Mouse (Mus musculus) thymus, adult 2 months (tissue): ENCODE data around the gene Ptov1. TPM values are rescaled to one million over a fixed set of nuclear protein-coding genes. Genes with fewer than 3 reads are reported as not detected.
A peak's percentile ranks its signal among the peaks of the same experiment; 100 is the strongest.

Experiments
- DNase-seq: peaks from one replicate; pipeline ENCODE4 v3.0.0; 2021
- H3K27ac ChIP-seq: fragments of 200-500 bp; 2 replicates; pipeline ENCODE4 v1.5.1; 2012; ENCODE audit warnings: low read length, control low read depth; ENCODE audit not compliant: control insufficient read depth, insufficient read depth
- H3K27me3 ChIP-seq: fragments of 200-500 bp; 2 replicates; pipeline ENCODE4 v1.6.1; 2012; ENCODE audit warnings: mild to moderate bottlenecking, low read length, moderate library complexity, mixed read lengths; ENCODE audit not compliant: control insufficient read depth, insufficient read depth
- H3K36me3 ChIP-seq: fragments of 200-500 bp; 2 replicates; pipeline ENCODE4 v1.6.1; 2012; ENCODE audit warnings: mild to moderate bottlenecking, low read length, moderate library complexity; ENCODE audit not compliant: control insufficient read depth, insufficient read depth
- H3K4me1 ChIP-seq: fragments of 200-500 bp; replicated peaks from 2 replicates; pipeline ENCODE4 v1.6.1; 2012; ENCODE audit warnings: low read length; ENCODE audit not compliant: control insufficient read depth, insufficient read depth
- H3K4me3 ChIP-seq: fragments of 200-500 bp; 2 replicates; pipeline ENCODE4 v1.5.1; 2012; ENCODE audit warnings: mild to moderate bottlenecking, low read length, control low read depth, moderate library complexity; ENCODE audit not compliant: control insufficient read depth, insufficient read depth
- CTCF ChIP-seq: fragments of 200-500 bp; IDR thresholded peaks from 2 replicates; pipeline ENCODE4 v1.5.1; 2012; ENCODE audit warnings: mild to moderate bottlenecking, control low read depth, low read length, moderate library complexity, borderline replicate concordance; ENCODE audit not compliant: control insufficient read depth, poor library complexity, insufficient read depth; ENCODE audit errors: extremely low read depth
- POLR2A ChIP-seq: fragments of 200-500 bp; IDR thresholded peaks from 2 replicates; pipeline ENCODE4 v1.6.1; 2012; ENCODE audit warnings: mild to moderate bottlenecking, low read length, control low read depth, moderate library complexity; ENCODE audit not compliant: control insufficient read depth, poor library complexity, insufficient read depth; ENCODE audit errors: extremely low read depth
- WGBS: fragments of 180-500 bp; shearing (Covaris S2); methylation state at CpG from one replicate; pipeline ENCODE4 v1.1.7; 2018; 5-methylcytosine and 5-hydroxymethylcytosine counted together
- polyA plus RNA-seq: library from polyadenylated mRNA; depleted of rRNA; stranded (reverse); fragments of >200 nt; gene quantifications from 2 replicates; pipeline ENCODE4 v1.2.3, GENCODE M21; 2012

The Ptov1 gene
- polyA plus RNA-seq, 1 experiment = 338 TPM

DNA sequence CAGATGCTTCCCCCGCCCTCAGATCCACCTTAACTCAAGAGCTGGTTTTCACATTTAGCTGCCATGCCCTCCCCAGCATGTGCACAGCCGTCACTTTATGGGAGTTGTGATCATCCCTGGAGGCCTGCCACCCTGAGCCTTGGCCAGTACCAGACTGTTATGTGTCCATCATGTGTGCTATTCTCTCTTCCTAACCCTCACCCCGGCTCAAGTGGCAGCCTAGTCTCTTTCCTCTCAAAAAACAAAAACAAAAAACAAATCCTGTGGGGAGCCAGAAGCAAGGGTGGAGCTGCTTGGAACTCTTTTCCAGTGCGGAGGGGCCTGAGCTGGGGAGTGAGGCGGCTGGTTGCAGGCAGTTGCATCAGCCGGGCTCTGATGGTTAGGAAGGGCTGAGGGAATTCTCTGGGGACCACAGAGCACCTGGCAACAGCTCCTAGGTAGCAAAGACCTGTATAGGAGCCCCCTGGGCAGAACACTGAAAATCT lies 50.8 kb downstream of the Ptov1 start:
- Histone ChIP-seq H3K4me3 (no peak overlapping the region), H3K4me1 (peaks cover 24% of the 10 kb centered on the region), H3K36me3 (no peaks in the 10 kb centered on the region), H3K27ac (no peak overlapping the region), H3K27me3 (no peaks in the 10 kb centered on the region)
- TF ChIP-seq POLR2A = no peak
- TF ChIP-seq CTCF = no peak
- no peak for DNase-seq
- WGBS = 59% methylated on average over 6 of the region's 6 CpGs

DNA sequence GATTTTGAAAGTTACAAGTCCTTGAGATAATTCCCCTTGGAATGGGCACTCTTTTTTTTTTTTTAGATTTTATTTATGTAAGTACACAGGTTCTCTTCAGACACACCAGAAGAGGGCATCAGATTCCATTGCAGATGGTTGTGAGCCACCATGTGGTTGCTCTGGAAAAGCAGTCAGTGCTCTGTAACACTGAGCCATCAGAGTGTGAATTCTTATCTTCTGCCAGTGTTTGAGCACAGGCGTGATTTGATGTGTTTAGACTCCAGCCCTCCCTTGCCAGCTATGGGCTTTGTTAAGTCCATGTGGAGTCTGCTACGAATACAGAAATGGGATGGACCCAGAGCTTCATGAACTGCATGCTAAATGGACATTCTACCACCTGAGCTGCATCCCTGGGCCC lies 51.4 kb downstream of the Ptov1 start:
- H3K27me3 ChIP-seq = no peaks in the 10 kb centered on the region
- no peak overlapping the region for H3K4me3 ChIP-seq
- TF ChIP-seq POLR2A = no peak
- no peak for TF ChIP-seq CTCF
- H3K27ac ChIP-seq = no peak overlapping the region
- peaks cover 24% of the 10 kb centered on the region for H3K4me1 ChIP-seq
- DNase-seq = no peak
- 53% methylated on average over 2 of the region's 2 CpGs for WGBS
- no peaks in the 10 kb centered on the region for H3K36me3 ChIP-seq

DNA sequence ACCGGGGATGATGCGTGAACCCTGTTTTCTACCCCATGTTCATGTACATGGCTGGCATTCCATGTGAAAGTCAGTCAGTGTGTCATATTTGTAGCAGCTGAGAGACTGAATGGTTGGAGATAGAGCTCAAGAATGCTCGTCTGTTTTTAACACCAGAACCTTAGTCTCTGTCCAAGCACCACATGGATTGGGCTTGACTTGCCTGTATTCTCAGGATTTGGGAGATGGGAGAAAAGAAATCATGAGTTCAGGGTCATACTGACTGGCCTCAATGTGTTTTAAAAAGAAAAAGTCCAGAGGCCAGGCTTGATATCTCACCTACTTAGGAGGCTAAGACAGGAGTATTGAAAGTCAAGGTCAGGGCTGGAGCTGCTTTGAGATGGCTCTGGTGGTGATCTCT lies 52.1 kb downstream of the Ptov1 start:
- H3K36me3 ChIP-seq = no peaks in the 10 kb centered on the region
- no peaks in the 10 kb centered on the region for H3K27me3 ChIP-seq
- TF ChIP-seq CTCF = no peak
- TF ChIP-seq POLR2A = no peak
- no peak overlapping the region for H3K4me3 ChIP-seq
- no peak for DNase-seq
- H3K4me1 ChIP-seq = peaks cover 24% of the 10 kb centered on the region
- WGBS = 15% methylated on average over 3 of the region's 3 CpGs
- no peak overlapping the region for H3K27ac ChIP-seq

DNA sequence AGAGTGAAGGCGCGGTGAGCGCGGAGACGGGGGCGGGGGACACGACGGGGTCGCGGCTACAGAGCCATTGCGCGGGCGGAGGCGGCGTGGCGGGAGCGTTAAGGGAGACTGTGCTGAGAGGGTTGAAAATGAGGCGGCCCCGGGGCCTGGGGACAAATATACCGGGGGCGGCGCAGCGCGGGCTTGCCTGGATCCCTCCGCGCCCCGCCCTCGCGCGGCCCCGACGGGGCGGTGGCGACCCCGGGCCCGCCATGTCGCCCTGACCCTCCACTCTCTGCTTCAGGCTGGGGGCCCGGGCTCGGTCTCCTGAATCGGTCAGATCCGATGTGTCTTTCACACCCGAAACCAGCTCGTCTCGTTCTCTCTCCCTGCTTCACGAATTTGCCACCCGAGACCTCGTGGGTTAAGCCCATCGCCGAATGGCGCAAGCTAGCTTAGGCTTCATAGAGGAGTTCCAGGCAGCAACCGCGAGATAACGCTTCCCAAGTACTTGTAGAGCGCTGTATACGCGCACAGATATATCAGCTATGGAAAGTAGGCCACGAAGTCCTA lies 53.0 kb downstream of the Ptov1 start, which contains the start of gene Atf5:
Gene Atf5, minus strand, starts transcription at position 189 of the 552 bp plus-strand sequence.
- under 1% methylated on average over 52 of the region's 57 CpGs for WGBS
- H3K4me3 ChIP-seq = peak within 1 kb of the TSS; percentile 89
- peak within 1 kb of the TSS; percentile 76 for H3K27ac ChIP-seq
- TF ChIP-seq POLR2A = peak; percentile 5; the same call in 1 of the 2 replicates
- no peak for TF ChIP-seq CTCF
- no peaks in the 10 kb centered on the region for H3K27me3 ChIP-seq
- no peak for DNase-seq
- H3K36me3 ChIP-seq = no peaks in the 10 kb centered on the region
- peaks cover 24% of the 10 kb centered on the region for H3K4me1 ChIP-seq

DNA sequence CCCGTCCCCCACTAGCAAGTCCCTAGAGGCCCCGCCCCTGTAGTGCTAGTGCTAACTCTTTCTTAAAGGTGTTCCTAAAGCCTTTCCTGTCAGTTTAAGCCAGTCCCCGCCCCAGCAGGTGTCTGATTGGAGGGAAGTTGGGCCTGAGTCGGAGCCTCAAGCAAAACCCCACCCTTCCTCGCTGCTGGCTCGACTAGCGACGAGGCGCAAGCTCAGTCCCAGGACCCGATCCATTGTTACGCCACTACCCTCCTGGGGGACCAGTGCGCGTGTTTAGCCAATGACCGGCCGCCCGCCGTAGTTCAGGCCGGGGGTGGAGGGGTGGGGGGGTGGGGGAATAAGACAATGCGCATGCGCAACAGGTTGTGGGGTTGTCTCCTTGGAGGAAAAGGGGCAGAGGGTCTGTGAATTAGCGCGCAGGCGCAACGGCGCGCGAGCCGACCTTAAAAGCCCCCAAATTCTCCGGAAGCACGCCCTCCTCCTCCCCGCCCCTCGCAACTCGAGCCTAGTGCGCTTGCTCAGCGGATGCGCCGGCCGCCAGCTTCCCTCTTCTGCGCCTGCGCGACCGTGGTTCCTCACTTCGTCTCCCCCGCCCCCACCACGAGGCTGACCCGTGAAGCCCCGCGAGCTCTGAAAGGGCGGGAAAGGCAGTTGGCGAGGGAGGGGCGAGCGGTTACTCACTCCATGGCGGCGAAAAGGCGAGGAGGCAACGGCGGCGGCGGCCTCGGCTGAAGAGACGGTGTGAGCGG lies 53.7 kb downstream of the Ptov1 start, which contains the start of the genes Nup62 and Il4i1:
Gene Nup62, plus strand, starts transcription at position 368 of the 749 bp plus-strand sequence.
Gene Il4i1, plus strand, starts transcription at position 667 of the 749 bp plus-strand sequence.
- no peaks in the 10 kb centered on the region for H3K36me3 ChIP-seq
- TF ChIP-seq CTCF (no peak; the same call in 1 of the 2 replicates), POLR2A (peak; percentile 61; the same call in 1 of the 2 replicates)
- no peaks in the 10 kb centered on the region for H3K27me3 ChIP-seq
- under 1% methylated on average over 62 of the region's 62 CpGs for WGBS
- DNase-seq = peak; percentile 99
- peaks cover 24% of the 10 kb centered on the region for H3K4me1 ChIP-seq
- H3K4me3 ChIP-seq = peak within 1 kb of the TSS; percentile 89
- H3K27ac ChIP-seq = peak within 1 kb of the TSS; percentile 76

DNA sequence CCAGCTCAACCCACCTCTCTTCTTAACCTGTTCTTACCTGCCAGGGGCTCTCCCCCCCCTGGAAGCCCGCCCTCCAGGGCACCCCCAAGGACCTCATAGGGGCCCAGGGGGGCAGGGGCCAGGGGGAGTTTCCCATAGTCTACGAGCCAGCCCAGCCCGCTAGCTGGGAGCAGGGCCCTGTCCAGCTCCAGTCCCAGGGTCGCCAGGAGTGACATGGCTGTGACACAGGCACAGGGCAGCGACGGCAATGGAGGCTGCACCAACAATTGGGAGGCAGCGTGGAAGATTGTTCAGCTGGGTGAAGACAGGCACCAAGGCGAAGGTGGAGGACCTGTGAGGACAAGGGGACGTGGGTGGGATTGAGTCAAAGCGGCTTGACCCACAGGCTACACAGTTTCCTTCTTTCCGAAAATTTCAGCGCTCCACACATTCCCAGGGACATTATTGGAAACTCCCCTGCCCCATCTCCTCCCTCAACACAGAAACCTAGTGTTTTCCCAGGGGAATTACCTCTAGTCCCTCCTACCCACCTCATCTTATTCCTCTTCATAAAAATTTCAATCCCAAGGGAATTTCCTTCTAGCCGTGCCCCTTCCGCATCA lies 54.5 kb downstream of the Ptov1 start:
- TF ChIP-seq CTCF = no peak
- no peak for TF ChIP-seq POLR2A
- Histone ChIP-seq H3K27ac (no peak overlapping the region), H3K4me3 (no peak overlapping the region), H3K27me3 (no peaks in the 10 kb centered on the region), H3K4me1 (peaks cover 24% of the 10 kb centered on the region), H3K36me3 (no peaks in the 10 kb centered on the region)
- WGBS = 75% methylated on average over 14 of the region's 14 CpGs
- peak; percentile 29 for DNase-seq
